Comparison of ENCODE assay signal across 8 mouse cellular contexts in genomic region chr16:93607669-93608101, GRCm38 (mm10). TPM values are rescaled to one million over a fixed set of nuclear protein-coding genes. Genes with fewer than 3 reads are reported as not detected.
A peak's percentile ranks its signal among the peaks of the same experiment; 100 is the strongest.
DNase-seq lines count a peak whose midpoint lies in the region; ATAC-seq and TF ChIP-seq lines count a peak whose summit lies in the region.

No protein-coding gene starts in this region.

- no peaks in the 10 kb centered on the region for H3K9me3 ChIP-seq in embryonic facial prominence, embryonic 14.5 days (ENCODE audit: control insufficient read depth, low read length)
- no peaks in the 10 kb centered on the region for H3K9me3 ChIP-seq in limb, embryonic 15.5 days
- H3K9me3 ChIP-seq in midbrain, postnatal 0 days (ENCODE audit: low read length): no peaks in the 10 kb centered on the region

- H3K9ac ChIP-seq in embryonic facial prominence, embryonic 14.5 days (ENCODE audit: low read depth, low read length): peak overlapping the region; percentile 86
- peak overlapping the region; percentile 69 for H3K9ac ChIP-seq in limb, embryonic 15.5 days
- H3K9ac ChIP-seq in midbrain, postnatal 0 days (replicated peaks; ENCODE audit: low read length, poor library complexity, severe bottlenecking): peak overlapping the region; percentile 64

- ATAC-seq in embryonic facial prominence, embryonic 14.5 days (ENCODE audit: low read depth): peak; percentile 27; the same call in 1 of the 2 replicates
- peak; percentile 48; the same call in 1 of the 2 replicates for ATAC-seq in limb, embryonic 15.5 days (ENCODE audit: insufficient number of reproducible peaks, low FRiP score, low TSS enrichment, low read depth)
- peak; percentile 42 for ATAC-seq in midbrain, postnatal 0 days (ENCODE audit: low FRiP score)

- H3K4me2 ChIP-seq in embryonic facial prominence, embryonic 14.5 days (ENCODE audit: low read depth, low read length): peak overlapping the region; percentile 64
- H3K4me2 ChIP-seq in limb, embryonic 15.5 days: peak overlapping the region; percentile 75
- peak overlapping the region; percentile 83 for H3K4me2 ChIP-seq in midbrain, postnatal 0 days (ENCODE audit: low read depth, low read length, poor library complexity, severe bottlenecking)

- TF ChIP-seq CTCF in midbrain, postnatal 0 days (IDR thresholded peaks at IDR 0.05): no peak; the same call in 1 of the 2 replicates

- peak; percentile 86 for DNase-seq in 3134 (ENCODE audit: extremely low read depth, insufficient read length, low spot score)
- peak; percentile 89 to 91 for DNase-seq in adrenal gland, postnatal 36 days
- DNase-seq in embryonic facial prominence, embryonic 14.5 days (ENCODE audit: low spot score): peak; percentile 94
- DNase-seq in heart, adult 9 months (ENCODE audit: low spot score in 2 of 2): peak; percentile 79 to 87
- peak; percentile 87 for DNase-seq in kidney, adult 9 months
- DNase-seq in midbrain, postnatal 0 days (ENCODE audit: low spot score): peak; percentile 93
- DNase-seq in spleen, postnatal 10 days (ENCODE audit: low spot score in 2 of 2): peak; percentile 77 to 88

- no peaks in the 10 kb centered on the region for H3K27me3 ChIP-seq in embryonic facial prominence, embryonic 14.5 days (replicated peaks; ENCODE audit: control insufficient read depth, insufficient read depth, low read length)
- H3K27me3 ChIP-seq in limb, embryonic 15.5 days: no peaks in the 10 kb centered on the region
- no peaks in the 10 kb centered on the region; the same call in 1 of the 2 replicates for H3K27me3 ChIP-seq in midbrain, postnatal 0 days (ENCODE audit: insufficient read depth, low read length)

- H3K27ac ChIP-seq in embryonic facial prominence, embryonic 14.5 days (replicated peaks; ENCODE audit: low read depth, low read length): peak overlapping the region; percentile 71
- H3K27ac ChIP-seq in limb, embryonic 15.5 days: peak overlapping the region; percentile 71
- peak overlapping the region; percentile 79 for H3K27ac ChIP-seq in midbrain, postnatal 0 days (ENCODE audit: low read depth, low read length)

- peaks cover 9% of the 10 kb centered on the region for H3K36me3 ChIP-seq in embryonic facial prominence, embryonic 14.5 days (ENCODE audit: control insufficient read depth, insufficient read depth, low read length)
- peaks cover 17% of the 10 kb centered on the region; the same call in 1 of the 2 replicates for H3K36me3 ChIP-seq in limb, embryonic 15.5 days
- 0 out of 2 replicates have a peak, but pooled peaks cover 3% of the 10 kb centered on the region for H3K36me3 ChIP-seq in midbrain, postnatal 0 days (ENCODE audit: insufficient read depth, low read length)

- H3K4me3 ChIP-seq in embryonic facial prominence, embryonic 14.5 days (ENCODE audit: low read depth, low read length): peak overlapping the region; percentile 78
- peak overlapping the region; percentile 56 for H3K4me3 ChIP-seq in limb, embryonic 15.5 days
- H3K4me3 ChIP-seq in midbrain, postnatal 0 days (ENCODE audit: low read depth, low read length): peak overlapping the region; percentile 60

- 0% methylated on average over 29 of the region's 32 CpGs for WGBS in embryonic facial prominence, embryonic 14.5 days
- WGBS in limb, embryonic 15.5 days: under 1% methylated on average over 32 of the region's 32 CpGs
- WGBS in midbrain, postnatal 0 days: 1% methylated on average over 32 of the region's 32 CpGs

- H3K4me1 ChIP-seq in embryonic facial prominence, embryonic 14.5 days (ENCODE audit: control insufficient read depth, insufficient read depth, low read length): peaks cover 16% of the 10 kb centered on the region
- peaks cover 25% of the 10 kb centered on the region for H3K4me1 ChIP-seq in limb, embryonic 15.5 days
- H3K4me1 ChIP-seq in midbrain, postnatal 0 days (ENCODE audit: insufficient read depth, low read length): peaks cover 2% of the 10 kb centered on the region; the same call in 1 of the 2 replicates

RNA-seq across cellular contexts. Expression of gene Cbr1, which starts 2.0 kb away (rescaled TPM):
- 100 to 1,000 TPM in 1 of 2 experiments, 10 to 100 TPM in 1; 63.7 to 116 TPM for total RNA-seq in adrenal gland, postnatal 36 days (2021)
- polyA plus RNA-seq in embryonic facial prominence, embryonic 14.5 days (2014; fragmentation: Nextera tagmentation; extraction: Ambion mirVana): 70.2 and 80.3 TPM in 2 replicates
- 83.4 and 86.3 TPM in 2 replicates for polyA plus RNA-seq in limb, embryonic 15.5 days (2015; fragmentation: Nextera tagmentation; extraction: Ambion mirVana)
- 76.2 and 103 TPM in 2 replicates for total RNA-seq in midbrain, postnatal 0 days (2014; rRNA removed)
- 111 and 118 TPM in 2 replicates for polyA plus RNA-seq in midbrain, postnatal 0 days (2015; fragmentation: Nextera tagmentation; extraction: Ambion mirVana)

RNA-seq across cellular contexts. Expression of gene Setd4, which starts 3.8 kb away (rescaled TPM):
- 1 to 10 TPM; 2.7 to 6.2 TPM for total RNA-seq in adrenal gland, postnatal 36 days (2021)
- polyA plus RNA-seq in embryonic facial prominence, embryonic 14.5 days (2014; fragmentation: Nextera tagmentation; extraction: Ambion mirVana): 10.8 and 12.2 TPM in 2 replicates
- 13.3 and 14.3 TPM in 2 replicates for polyA plus RNA-seq in limb, embryonic 15.5 days (2015; fragmentation: Nextera tagmentation; extraction: Ambion mirVana)
- 20.3 and 29.6 TPM in 2 replicates for total RNA-seq in midbrain, postnatal 0 days (2014; rRNA removed)
- polyA plus RNA-seq in midbrain, postnatal 0 days (2015; fragmentation: Nextera tagmentation; extraction: Ambion mirVana): 14.9 and 17.2 TPM in 2 replicates

RNA-seq across cellular contexts. Expression of gene Gm5678, which starts 20.2 kb away (rescaled TPM):
- 1 to 10 TPM; 4.1 to 5.6 TPM for total RNA-seq in adrenal gland, postnatal 36 days (2021)
- polyA plus RNA-seq in embryonic facial prominence, embryonic 14.5 days (2014; fragmentation: Nextera tagmentation; extraction: Ambion mirVana): not detected in 2 replicates
- 0.19 TPM in 1 of 2 replicates, not detected in the other for polyA plus RNA-seq in limb, embryonic 15.5 days (2015; fragmentation: Nextera tagmentation; extraction: Ambion mirVana)
- not detected in 2 replicates for total RNA-seq in midbrain, postnatal 0 days (2014; rRNA removed)
- not detected in 2 replicates for polyA plus RNA-seq in midbrain, postnatal 0 days (2015; fragmentation: Nextera tagmentation; extraction: Ambion mirVana)

Comparison
In these comparisons a context has a peak if more than half of its experiments do, and no peak if none do; other contexts are left out.
1. Peak in every context shown above with its lines: DNase-seq, ATAC-seq, H3K4me3 ChIP-seq and H3K27ac ChIP-seq.